Mouse (Mus musculus) ES-Bruce4 (cell line): Measurements from ENCODE around the gene Ifitm3.

Source experiments
- CTCF ChIP-seq: IDR thresholded peaks from one replicate; pipeline ENCODE4 v1.8.1; 2011; ENCODE audit warnings: low read depth, low read length
- EP300 ChIP-seq: IDR thresholded peaks from 2 replicates; pipeline ENCODE4 v1.6.1; 2011; ENCODE audit warnings: low read depth, low read length; ENCODE audit not compliant: insufficient read depth
- POLR2A ChIP-seq: IDR thresholded peaks from one replicate; pipeline ENCODE4 v1.8.1; 2011; ENCODE audit warnings: low read length; ENCODE audit not compliant: insufficient read depth

- TF ChIP-seq POLR2A: no peak
- TF ChIP-seq EP300: no peak
- TF ChIP-seq CTCF: no peak
Observed at GRCm38 (mm10) chr7:140966921-140967320, 43.6 kb downstream of the Ifitm3 start, which contains the start of gene Ifitm1.
